Mouse (Mus musculus): ENCODE measurements around the gene Ebf1. TPM values are rescaled to one million over a fixed set of nuclear protein-coding genes. Genes with fewer than 3 reads are reported as not detected.

The Ebf1 gene
- total RNA-seq, 2 experiments from 2014 or later = 9.4 to 10.3 TPM

DNA sequence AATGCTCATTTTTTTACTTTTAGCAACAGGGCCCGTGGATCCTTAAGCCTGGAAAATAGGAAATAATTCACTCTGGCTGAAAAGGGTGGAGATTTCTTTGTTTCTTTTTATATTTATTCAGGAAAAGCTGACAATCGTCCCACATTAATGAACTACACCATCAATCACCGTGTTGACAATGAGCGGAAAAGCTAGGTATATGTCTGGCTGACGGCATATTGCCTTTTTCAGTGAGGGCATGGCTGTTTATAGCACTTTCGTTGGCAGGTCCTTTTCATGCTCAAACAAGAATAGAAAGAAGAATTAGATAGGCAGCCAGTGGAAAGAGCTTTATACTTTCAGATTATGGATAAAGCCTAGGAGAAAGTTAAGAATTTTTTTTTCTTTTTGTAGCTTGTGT, 99.8 kb downstream of the Ebf1 start:
- intact Hi-C loops (cut with DNase I) = no loop called here
- no peak for DNase-seq
- no peak for TF ChIP-seq CTCF (IDR thresholded peaks at IDR 0.05)

DNA sequence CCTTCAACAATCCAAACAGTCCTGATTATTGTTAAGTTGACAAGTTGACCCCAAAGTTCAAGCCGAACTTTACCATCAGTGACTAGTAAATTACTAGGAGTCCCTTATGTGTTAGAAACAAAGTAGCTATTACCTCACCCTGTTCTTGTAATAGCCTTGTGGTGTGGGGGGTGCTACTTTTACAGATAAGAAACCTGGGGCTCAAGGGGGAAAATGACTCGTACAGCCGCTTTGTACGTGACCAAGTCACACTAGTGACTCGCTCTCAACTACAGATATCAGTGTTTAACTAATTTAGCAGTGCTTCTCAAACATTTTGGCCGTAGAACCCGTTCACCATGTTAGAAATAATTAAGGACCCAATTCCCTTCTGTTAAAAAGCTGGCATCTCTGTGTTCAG, 100.5 kb downstream of the Ebf1 start:
- Histone ChIP-seq H3K4me3 (no peak overlapping the region; the same call in 1 of the 2 replicates), H3K27ac (peak overlapping the region; percentile 78)
- intact Hi-C loops (cut with DNase I) = no loop called here
- TF ChIP-seq CTCF (IDR thresholded peaks at IDR 0.05) = no peak
- DNase-seq = no peak

More for the DNA sequence above, 99.8 kb downstream of the Ebf1 start:
- Histone ChIP-seq H3K27ac (peak overlapping the region; percentile 78), H3K4me3 (peak overlapping the region; percentile 5; the same call in 1 of the 2 replicates)

DNA sequence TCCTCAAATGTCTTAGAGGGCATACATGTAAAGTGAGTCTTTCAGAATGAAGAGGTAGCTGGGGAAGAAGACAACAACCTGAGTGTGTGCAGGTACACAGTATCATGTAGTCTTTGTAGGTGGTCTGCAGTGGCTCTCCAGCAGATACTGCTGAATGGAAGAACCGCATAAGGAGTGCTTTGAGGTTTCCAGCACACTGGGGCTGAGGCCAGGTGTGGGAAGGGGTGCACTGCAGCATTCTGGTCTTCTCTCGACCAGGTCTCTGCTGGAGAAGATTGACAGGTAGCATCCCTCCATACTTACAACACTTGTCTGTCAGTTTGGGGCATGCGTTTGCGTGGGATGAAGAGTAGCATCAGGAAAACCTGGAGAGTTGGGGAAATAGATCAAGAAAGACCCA, 104.9 kb downstream of the Ebf1 start:
- Histone ChIP-seq H3K27ac (no peak overlapping the region), H3K4me3 (no peak overlapping the region)
- intact Hi-C loops (cut with DNase I) = loop anchor here (10.0 kb wide), 1 partner anchor 57 kb away; no protein-coding TSS in a partner anchor
- DNase-seq = no peak
- no peak for TF ChIP-seq CTCF (IDR thresholded peaks at IDR 0.05)

DNA sequence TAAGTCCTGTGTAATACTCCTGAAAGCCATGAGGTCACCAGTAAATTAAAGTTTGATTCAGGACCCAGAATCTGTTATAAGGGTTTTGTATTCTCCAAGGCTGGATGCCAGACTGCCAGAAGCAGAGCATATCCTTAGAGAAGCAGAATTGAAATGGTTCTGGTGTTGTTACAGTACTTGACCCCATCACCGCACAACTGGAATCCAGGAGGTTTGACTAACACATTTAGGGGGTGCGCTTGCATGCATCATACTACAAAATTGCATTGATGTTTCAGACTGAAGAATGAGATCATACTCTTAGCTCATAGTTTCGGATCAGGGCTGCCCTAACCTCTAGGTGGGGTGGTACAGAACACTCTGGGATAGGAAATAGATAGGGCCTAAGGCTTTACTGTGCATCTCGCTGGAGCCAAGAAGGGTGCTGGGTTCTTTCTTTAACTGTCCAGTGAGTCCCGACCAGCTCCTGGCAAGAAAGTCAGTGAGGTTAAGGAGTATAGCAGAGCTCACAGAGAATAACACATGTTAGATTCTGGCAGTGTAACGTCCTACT, 106.9 kb downstream of the Ebf1 start:
- Histone ChIP-seq H3K27ac (peak overlapping the region; percentile 55), H3K4me3 (no peak overlapping the region)
- TF ChIP-seq CTCF (IDR thresholded peaks at IDR 0.05) = no peak
- intact Hi-C loops (cut with DNase I) = loop anchor here (10.0 kb wide), 1 partner anchor 59 kb away; no protein-coding TSS in a partner anchor
- peak; percentile 21 for DNase-seq

DNA sequence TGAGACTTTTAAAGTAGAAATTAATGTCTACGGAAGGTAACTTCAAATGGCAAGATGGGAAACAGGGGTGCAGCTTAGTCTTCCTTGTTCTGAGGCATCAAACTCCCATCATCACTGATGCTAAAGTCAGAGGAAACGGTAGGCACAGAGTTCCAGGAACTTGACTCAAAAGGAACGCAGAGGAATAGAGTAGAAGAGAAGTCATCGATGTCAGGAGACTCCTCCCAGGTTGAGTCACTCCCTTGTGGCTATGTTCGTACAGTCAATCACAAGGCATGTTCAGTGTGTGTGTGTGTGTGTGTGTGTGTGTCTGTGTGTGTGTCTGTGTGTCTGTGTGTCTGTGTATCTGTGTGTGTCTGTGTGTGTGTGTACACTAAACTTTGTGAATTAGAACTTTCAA, 108.6 kb downstream of the Ebf1 start:
- intact Hi-C loops (cut with DNase I) = loop anchor here (10.0 kb wide), 1 partner anchor 61 kb away; no protein-coding TSS in a partner anchor

DNA sequence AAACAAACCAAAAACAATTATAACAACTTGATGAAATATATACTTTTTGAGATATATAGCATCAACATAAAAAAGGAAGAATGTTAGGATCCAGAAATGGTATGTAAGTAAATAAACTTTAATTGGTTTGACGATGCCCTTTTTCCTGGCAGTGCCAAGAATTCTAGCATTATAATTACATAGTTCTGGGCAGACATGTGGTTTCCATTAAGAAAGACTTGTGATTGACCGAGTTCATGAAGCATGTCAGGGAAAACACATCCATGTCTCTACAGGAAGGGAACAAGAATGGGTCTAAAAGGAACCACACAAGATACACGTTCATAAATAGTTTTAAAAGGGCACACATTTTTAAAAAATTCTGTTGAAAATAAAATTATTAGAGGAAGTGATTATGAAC, 110.3 kb downstream of the Ebf1 start:
- TF ChIP-seq CTCF (IDR thresholded peaks at IDR 0.05) = no peak
- intact Hi-C loops (cut with DNase I) = loop anchor here (10.0 kb wide), 1 partner anchor 63 kb away; no protein-coding TSS in a partner anchor
- Histone ChIP-seq H3K4me3 (no peak overlapping the region), H3K27ac (peak overlapping the region; percentile 48; the same call in 1 of the 2 replicates)
- DNase-seq = no peak

More for the DNA sequence above, 108.6 kb downstream of the Ebf1 start:
- Histone ChIP-seq H3K27ac (peak overlapping the region; percentile 31; the same call in 1 of the 2 replicates), H3K4me3 (no peak overlapping the region)
- no peak for DNase-seq
- TF ChIP-seq CTCF (IDR thresholded peaks at IDR 0.05) = no peak

DNA sequence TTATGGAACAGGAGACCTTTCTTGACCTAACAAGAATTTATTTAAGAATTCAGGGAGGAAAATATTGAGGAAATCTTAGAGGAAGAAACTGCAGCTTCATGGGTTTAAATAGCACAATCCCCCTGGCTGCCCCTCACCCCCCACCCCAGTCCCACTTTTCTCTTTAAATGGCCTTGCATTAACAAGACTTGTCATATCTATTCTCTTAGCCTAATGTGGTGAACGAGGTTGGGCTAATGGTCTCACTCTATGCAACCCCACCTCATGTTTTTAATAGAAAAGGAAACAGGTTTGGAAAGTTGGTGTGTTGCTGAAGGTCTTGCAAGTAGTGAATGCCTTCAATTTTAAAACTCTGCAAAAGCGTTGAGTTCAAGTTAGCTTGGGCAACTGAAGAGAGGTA, 110.7 kb downstream of the Ebf1 start:
- Histone ChIP-seq H3K4me3 (no peak overlapping the region), H3K27ac (peak overlapping the region; percentile 48; the same call in 1 of the 2 replicates)
- intact Hi-C loops (cut with DNase I) = loop anchor here (10.0 kb wide), 1 partner anchor 63 kb away; no protein-coding TSS in a partner anchor
- DNase-seq = no peak
- TF ChIP-seq CTCF (IDR thresholded peaks at IDR 0.05) = no peak

DNA sequence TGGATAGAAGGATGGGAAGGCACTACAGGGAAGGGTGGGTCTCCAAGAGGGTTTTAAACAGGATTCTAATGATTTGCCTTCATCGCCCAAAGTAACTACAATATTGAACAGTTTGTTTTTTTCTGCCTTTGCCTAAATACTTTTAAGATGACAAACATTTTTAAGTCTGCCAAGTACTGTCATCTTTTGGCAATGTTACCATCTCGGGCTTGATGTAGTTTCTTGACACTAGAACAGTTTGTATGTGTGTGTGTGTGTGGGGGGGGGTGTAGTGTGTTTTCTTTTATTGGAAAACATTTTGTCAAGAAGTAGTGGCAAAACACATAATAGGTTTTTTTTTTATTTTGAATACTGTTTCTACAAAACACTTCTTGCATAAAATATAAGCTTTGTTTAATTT, 111.2 kb downstream of the Ebf1 start:
- no peak for TF ChIP-seq CTCF (IDR thresholded peaks at IDR 0.05)
- Histone ChIP-seq H3K27ac (peak overlapping the region; percentile 48; the same call in 1 of the 2 replicates), H3K4me3 (no peak overlapping the region)
- intact Hi-C loops (cut with DNase I) = loop anchor here (10.0 kb wide), 1 partner anchor 63 kb away; no protein-coding TSS in a partner anchor
- DNase-seq = no peak

DNA sequence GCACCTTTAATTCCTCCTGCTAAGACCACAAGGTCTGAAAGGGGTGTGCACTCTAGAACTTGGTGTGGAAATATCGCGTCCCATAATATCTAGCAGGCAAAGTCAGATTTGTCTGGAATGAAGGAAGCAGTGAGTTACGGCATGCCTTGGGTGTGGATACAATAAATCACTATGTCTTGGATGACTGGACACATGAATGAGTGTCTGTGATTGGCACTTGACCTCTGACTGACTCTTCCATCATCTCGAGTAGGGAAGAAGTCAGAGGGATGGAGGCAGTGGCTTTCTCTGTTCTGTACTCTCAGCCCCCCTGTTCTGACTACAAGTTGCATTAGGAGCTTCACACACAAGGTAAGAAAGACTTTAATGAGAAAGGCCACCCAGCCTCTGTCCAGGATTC, 112.8 kb downstream of the Ebf1 start:
- H3K27ac ChIP-seq = no peak overlapping the region
- H3K4me3 ChIP-seq = no peak overlapping the region
- no peak for DNase-seq
- TF ChIP-seq CTCF (IDR thresholded peaks at IDR 0.05) = no peak
- intact Hi-C loops (cut with DNase I) = loop anchor here (10.0 kb wide), 1 partner anchor 65 kb away; no protein-coding TSS in a partner anchor

DNA sequence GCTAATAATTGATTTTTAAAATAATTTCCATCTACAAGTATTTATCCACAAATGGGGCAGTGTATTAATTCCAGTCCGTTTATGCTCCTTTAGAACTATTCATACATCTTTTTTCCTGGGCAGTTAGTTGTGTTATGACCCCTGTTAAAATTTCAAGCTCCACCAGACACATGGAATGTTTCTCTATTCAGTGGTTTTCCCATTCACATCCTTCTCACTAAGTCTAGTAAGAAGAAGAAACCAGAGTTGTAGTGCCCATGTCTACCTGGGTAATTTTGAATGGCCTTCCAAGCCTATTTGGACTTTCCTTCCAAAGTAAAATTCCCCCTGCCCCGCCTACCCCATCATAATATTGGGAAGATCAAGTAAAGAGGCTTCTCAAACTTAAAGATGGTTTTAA, 114.6 kb downstream of the Ebf1 start:
- no peak for DNase-seq
- Histone ChIP-seq H3K4me3 (no peak overlapping the region), H3K27ac (no peak overlapping the region)
- intact Hi-C loops (cut with DNase I) = no loop called here
- no peak for TF ChIP-seq CTCF (IDR thresholded peaks at IDR 0.05)

DNA sequence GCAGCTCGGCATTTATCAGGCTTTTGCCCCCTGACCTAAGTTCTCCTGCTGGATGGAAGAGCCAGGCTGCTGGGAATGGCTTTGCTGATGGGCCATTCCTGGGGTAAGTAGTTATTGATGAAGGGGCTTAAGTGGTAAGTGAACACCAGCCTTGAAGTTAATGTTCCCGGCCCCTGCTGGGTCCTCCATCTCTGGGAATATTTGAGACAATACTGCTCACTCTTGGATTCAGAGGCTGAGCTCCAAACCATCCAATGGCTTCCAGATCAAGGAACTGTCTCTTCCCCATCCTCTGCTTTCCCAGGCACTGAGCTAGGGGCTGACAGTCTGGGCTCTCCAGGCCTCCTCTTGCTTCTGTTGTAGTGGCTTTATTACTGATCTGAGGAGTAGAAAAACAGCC, 116.2 kb downstream of the Ebf1 start:
- Histone ChIP-seq H3K27ac (no peak overlapping the region), H3K4me3 (no peak overlapping the region)
- no peak for TF ChIP-seq CTCF (IDR thresholded peaks at IDR 0.05)
- DNase-seq = no peak
- intact Hi-C loops (cut with DNase I) = no loop called here

DNA sequence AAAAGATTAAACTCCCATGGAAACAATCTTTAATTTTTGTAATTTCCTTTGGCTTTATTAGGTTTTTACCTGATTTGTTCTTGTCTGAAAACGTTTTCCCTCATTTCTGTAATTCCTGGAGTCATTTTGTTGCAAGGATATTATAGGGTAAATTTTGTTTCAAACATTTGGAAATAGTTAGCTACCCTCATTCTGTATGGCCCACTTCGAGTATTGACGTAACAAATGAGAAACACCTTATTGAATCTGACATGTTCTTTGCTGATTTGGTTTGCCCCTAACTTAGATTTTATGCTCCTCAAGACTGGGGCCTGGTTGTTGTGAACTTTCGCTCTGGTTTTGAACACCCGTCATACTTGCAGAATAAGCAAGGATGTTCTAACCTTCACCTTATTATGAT, 120.9 kb downstream of the Ebf1 start:
- DNase-seq = no peak
- Histone ChIP-seq H3K27ac (0 out of 2 replicates have a peak overlapping the region, but pooled peaks have one; percentile 24), H3K4me3 (no peak overlapping the region)
- intact Hi-C loops (cut with DNase I) = no loop called here
- no peak for TF ChIP-seq CTCF (IDR thresholded peaks at IDR 0.05)

DNA sequence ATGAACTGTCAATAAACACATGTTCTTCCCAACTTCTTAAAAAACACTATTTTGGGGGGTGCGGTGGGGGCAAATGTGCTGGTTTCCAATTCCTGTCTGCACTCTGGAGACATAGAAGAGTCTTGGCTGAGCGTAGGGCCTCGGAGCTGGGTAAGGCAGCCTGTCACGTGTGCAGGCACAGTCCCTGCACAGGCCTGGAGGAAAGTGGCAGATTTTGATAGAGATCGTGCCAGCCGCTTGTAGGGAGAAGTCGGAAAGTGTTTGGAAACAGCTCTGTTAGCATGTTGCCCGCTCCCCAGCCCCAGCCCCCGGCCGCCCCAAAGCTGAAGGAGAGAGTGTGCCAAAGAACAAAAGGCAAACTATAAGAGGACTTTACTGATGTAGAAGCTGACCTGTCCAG, 121.7 kb downstream of the Ebf1 start:
- no peak for TF ChIP-seq CTCF (IDR thresholded peaks at IDR 0.05)
- H3K27ac ChIP-seq = peak overlapping the region; percentile 24; the same call in 1 of the 2 replicates
- H3K4me3 ChIP-seq = no peak overlapping the region
- intact Hi-C loops (cut with DNase I) = no loop called here
- peak; percentile 41 for DNase-seq
